Mouse (Mus musculus) CH12.LX (cell line): ENCODE data around the gene Ccdc114. TPM values are rescaled to one million over a fixed set of nuclear protein-coding genes. Genes with fewer than 3 reads are reported as not detected.

Experiments used
- DNase-seq: peaks from one replicate; pipeline ENCODE4 v3.0.0-alpha.2; 2013; ENCODE audit errors: extremely low read depth
- H3K27ac ChIP-seq: 2 replicates; pipeline ENCODE4 v1.5.1; 2012; ENCODE audit warnings: low read depth, mild to moderate bottlenecking, control low read depth, moderate library complexity; ENCODE audit not compliant: insufficient read depth
- H3K27me3 ChIP-seq: replicated peaks from 2 replicates; pipeline ENCODE3; 2012; ENCODE audit warnings: inconsistent platforms
- H3K36me3 ChIP-seq, 2 experiments: replicated peaks in 1 of 2; 2 replicates each; pipeline versions ENCODE3 to v1.6.1; 2012; ENCODE audit warnings: inconsistent platforms in 1 of 2, low read length in 1 of 2, mild to moderate bottlenecking in 1 of 2, mixed read lengths in 1 of 2, moderate library complexity in 1 of 2; ENCODE audit not compliant: control insufficient read depth in 1 of 2, insufficient read depth in 1 of 2
- H3K4me1 ChIP-seq, 2 experiments: 2 replicates each; pipeline ENCODE4 v1.6.1; 2012; ENCODE audit warnings: inconsistent platforms in 1 of 2, moderate library complexity in 1 of 2; ENCODE audit not compliant: insufficient read depth in 2 of 2, control insufficient read depth in 1 of 2
- H3K4me2 ChIP-seq: 2 replicates; pipeline ENCODE4 v1.6.1; 2012; ENCODE audit warnings: low read depth, mild to moderate bottlenecking, control low read depth; ENCODE audit not compliant: poor library complexity, insufficient read depth, severe bottlenecking
- H3K4me3 ChIP-seq, 3 experiments: fragments of 150-350 bp in 1 of 3; sonication (generic) in 1 of 3; replicated peaks in 1 of 3; 2 replicates each; pipeline versions ENCODE3 to v1.5.1; 2011 to 2012; ENCODE audit warnings: low read depth in 2 of 3, low read length in 2 of 3, mild to moderate bottlenecking in 2 of 3, moderate library complexity in 2 of 3, control low read depth in 1 of 3, improper control_type of control experiment in 1 of 3, inconsistent platforms in 1 of 3, mixed read lengths in 1 of 3; ENCODE audit not compliant: poor library complexity in 1 of 3
- H3K79me2 ChIP-seq: replicated peaks from 2 replicates; pipeline ENCODE4 v1.6.1; 2012; ENCODE audit warnings: mild to moderate bottlenecking, moderate library complexity; ENCODE audit not compliant: control insufficient read depth, poor library complexity, insufficient read depth, severe bottlenecking; ENCODE audit errors: extremely low read depth
- H3K9ac ChIP-seq: 2 replicates; pipeline ENCODE4 v1.6.1; 2012; ENCODE audit warnings: low read depth, mild to moderate bottlenecking, control low read depth, moderate library complexity; ENCODE audit not compliant: insufficient read depth
- H3K9me3 ChIP-seq: replicated peaks from 2 replicates; pipeline ENCODE3; 2012; ENCODE audit warnings: low read length, inconsistent platforms, mixed read lengths
- CHD1 ChIP-seq: IDR thresholded peaks from 2 replicates; pipeline ENCODE4 v1.6.1; 2012; ENCODE audit warnings: low read depth, low read length, improper control_type of control experiment, inconsistent platforms
- CTCF ChIP-seq, 2 experiments: IDR thresholded peaks in 1 of 2; conservative IDR thresholded peaks in 1 of 2; 2 replicates each; pipeline ENCODE4 v1.5.1; 2011 to 2012; ENCODE audit warnings: low read depth in 2 of 2, low read length in 2 of 2, improper control_type of control experiment in 1 of 2, inconsistent platforms in 1 of 2, mild to moderate bottlenecking in 1 of 2, moderate library complexity in 1 of 2
- JUND ChIP-seq: conservative IDR thresholded peaks from 2 replicates; pipeline ENCODE4 v1.6.1; 2011; ENCODE audit warnings: low read depth, low read length, improper control_type of control experiment
- KAT2A ChIP-seq: IDR thresholded peaks from 2 replicates; pipeline ENCODE4 v1.6.1; 2012; ENCODE audit warnings: low read length, improper control_type of control experiment, inconsistent platforms; ENCODE audit not compliant: insufficient replicate concordance
- MAFK ChIP-seq: IDR thresholded peaks from 2 replicates; pipeline ENCODE4 v1.6.1; 2011; ENCODE audit warnings: low read length, improper control_type of control experiment; ENCODE audit not compliant: insufficient replicate concordance
- MAX ChIP-seq: IDR thresholded peaks from 2 replicates; pipeline ENCODE4 v1.6.1; 2011; ENCODE audit warnings: low read length, improper control_type of control experiment
- MAZ ChIP-seq: IDR thresholded peaks from 2 replicates; pipeline ENCODE4 v1.6.1; 2012; ENCODE audit warnings: low read depth, mild to moderate bottlenecking, inconsistent platforms, low read length, improper control_type of control experiment, moderate library complexity
- MYC ChIP-seq: IDR thresholded peaks from 2 replicates; pipeline ENCODE4 v1.6.1; 2011; ENCODE audit warnings: low read depth, mild to moderate bottlenecking, improper control_type of control experiment, low read length
- POLR2A ChIP-seq: IDR thresholded peaks from 2 replicates; pipeline ENCODE4 v1.6.1; 2011; ENCODE audit warnings: low read depth, mild to moderate bottlenecking, improper control_type of control experiment, low read length
- POLR2AphosphoS2 ChIP-seq: IDR thresholded peaks from 2 replicates; pipeline ENCODE4 v1.6.1; 2011; ENCODE audit warnings: low read depth, low read length, improper control_type of control experiment
- RCOR1 ChIP-seq: conservative IDR thresholded peaks from 2 replicates; pipeline ENCODE4 v1.6.1; 2012; ENCODE audit warnings: low read depth, mild to moderate bottlenecking, inconsistent platforms, low read length, improper control_type of control experiment
- SIN3A ChIP-seq: IDR thresholded peaks from 2 replicates; pipeline ENCODE4 v1.6.1; 2012; ENCODE audit warnings: low read length, improper control_type of control experiment, inconsistent platforms
- SMC3 ChIP-seq: IDR thresholded peaks from 2 replicates; pipeline ENCODE4 v1.6.1; 2011; ENCODE audit warnings: low read depth, low read length, improper control_type of control experiment
- TBP ChIP-seq: conservative IDR thresholded peaks from 2 replicates; pipeline ENCODE4 v1.6.1; 2011; ENCODE audit warnings: low read depth, low read length, improper control_type of control experiment
- TCF12 ChIP-seq: IDR thresholded peaks from 2 replicates; pipeline ENCODE4 v1.6.1; 2014; ENCODE audit warnings: low read depth, mild to moderate bottlenecking, inconsistent platforms, low read length, improper control_type of control experiment
- USF1 ChIP-seq: IDR thresholded peaks from 2 replicates; pipeline ENCODE4 v1.6.1; 2014; ENCODE audit warnings: low read depth, mild to moderate bottlenecking, inconsistent platforms, low read length, improper control_type of control experiment
- USF2 ChIP-seq: conservative IDR thresholded peaks from 2 replicates; pipeline ENCODE4 v1.6.1; 2011; ENCODE audit warnings: low read depth, low read length, improper control_type of control experiment
- ZKSCAN1 ChIP-seq: IDR thresholded peaks from 2 replicates; pipeline ENCODE4 v1.6.1; 2012; ENCODE audit warnings: low read depth, inconsistent platforms, low read length, improper control_type of control experiment, borderline replicate concordance
- ZMIZ1 ChIP-seq: IDR thresholded peaks from 2 replicates; pipeline ENCODE4 v1.6.1; 2012; ENCODE audit warnings: low read depth, mild to moderate bottlenecking, inconsistent platforms, low read length, improper control_type of control experiment
- ZNF384 ChIP-seq: IDR thresholded peaks from 2 replicates; pipeline ENCODE4 v1.6.1; 2012; ENCODE audit warnings: low read depth, low read length, improper control_type of control experiment, inconsistent platforms
- dilution Hi-C: fragments of 300-500 bp; cut with MboI; formaldehyde crosslinking; loops from 2 replicates; pipeline ENCODE4 v1.14.3; 2020; ENCODE audit warnings: low sequenced_read_pairs; ENCODE audit not compliant: extremely low pct_unique_long_range_greater_than_20kb, extremely low pct_ligation_motif_present
- in situ Hi-C: fragments of 300-500 bp; cut with MboI; formaldehyde crosslinking; loops from 3 replicates; pipeline ENCODE4 v1.14.3; 2019; ENCODE audit warnings: low sequenced_read_pairs, low pct_ligation_motif_present, low pct_unique_long_range_greater_than_20kb, mixed read lengths
- polyA plus RNA-seq: library from polyadenylated mRNA; unstranded; fragments of >175 nt; gene quantifications from 2 replicates; pipeline ENCODE4 v1.2.1, GENCODE M21; 2012; ENCODE audit warnings: low read depth; ENCODE audit not compliant: insufficient read length
- total RNA-seq, 2 experiments: library from RNA; depleted of rRNA; stranded (reverse); fragments of 300-350 nt in 1 of 2; fragments of >200 nt in 1 of 2; gene quantifications; 2 replicates each; pipeline ENCODE4 v1.2.3; 2012 to 2014

Gene Ccdc114
- total and polyA plus RNA-seq, 3 experiments: 0.11 TPM; not detected in 2

DNA sequence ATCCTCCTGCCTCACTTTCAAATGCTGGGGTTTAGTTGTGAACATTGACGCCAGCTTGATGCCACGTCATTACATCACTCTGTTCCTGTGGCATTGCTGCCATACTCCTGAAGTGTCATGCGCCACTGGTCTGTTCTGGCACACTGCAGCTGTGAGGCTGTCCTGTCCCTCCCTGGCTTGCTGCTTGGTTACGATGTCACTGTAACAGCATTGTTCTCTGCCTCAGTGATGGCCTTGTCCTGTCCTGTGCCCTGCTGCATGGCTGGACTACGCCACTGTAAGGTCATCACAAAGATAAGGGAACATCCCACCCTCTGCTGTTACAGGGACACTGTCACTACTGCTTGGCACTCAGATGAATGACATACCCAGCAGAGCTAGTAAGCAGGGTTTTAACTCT, 57.7 kb downstream of the Ccdc114 start:
- Histone ChIP-seq H3K36me3 (peaks cover 0 to 7% of the 10 kb centered on the region in 2 experiments), H3K27ac (no peak overlapping the region), H3K9me3 (no peaks in the 10 kb centered on the region), H3K4me3 (no peak overlapping the region), H3K79me2 (no peaks in the 10 kb centered on the region), H3K4me1 (peaks cover 0 to 6% of the 10 kb centered on the region in 2 experiments; a peak in 1 of 4 replicates), H3K9ac (no peak overlapping the region), H3K27me3 (no peaks in the 10 kb centered on the region), H3K4me2 (no peak overlapping the region)
- in situ Hi-C loops (no loop called here), dilution Hi-C loops (no loop called here)
- no peak for TF ChIP-seq JUND
- TF ChIP-seq CTCF (conservative IDR thresholded peaks at IDR 0.05 in 1 of 2, IDR thresholded peaks at IDR 0.05 in 1 of 2; ENCODE audit: low read depth in 2 of 2, low read length in 2 of 2): no peak
- TF ChIP-seq POLR2AphosphoS2: no peak
- no peak for TF ChIP-seq SIN3A
- TF ChIP-seq KAT2A: no peak
- no peak for TF ChIP-seq MAFK
- TF ChIP-seq USF2: no peak
- no peak for TF ChIP-seq ZKSCAN1
- no peak for TF ChIP-seq TBP
- no peak for TF ChIP-seq SMC3
- TF ChIP-seq POLR2A: no peak
- TF ChIP-seq ZMIZ1: no peak
- DNase-seq: no peak

DNA sequence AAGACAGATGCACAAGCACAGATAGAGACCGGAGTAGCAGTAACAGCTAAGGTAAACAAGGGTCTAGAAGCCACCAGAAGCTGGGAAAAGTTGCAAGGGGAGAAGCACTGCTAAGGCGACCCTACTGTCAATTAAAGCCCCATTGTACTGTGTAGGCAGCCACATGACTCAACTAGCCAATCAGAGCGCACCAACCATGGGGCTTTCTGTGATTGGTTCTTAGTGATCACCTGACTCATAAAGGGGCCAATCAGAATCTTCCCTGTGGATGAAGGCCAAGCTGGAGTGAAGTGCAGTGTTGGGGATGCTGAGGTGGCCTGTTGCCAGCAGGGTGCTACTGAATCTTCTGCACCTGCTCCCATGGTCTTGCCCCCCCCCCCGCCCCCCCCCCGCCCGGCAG, 63.0 kb downstream of the Ccdc114 start:
- DNase-seq: peak; percentile 38
- in situ Hi-C loops: no loop called here

DNA sequence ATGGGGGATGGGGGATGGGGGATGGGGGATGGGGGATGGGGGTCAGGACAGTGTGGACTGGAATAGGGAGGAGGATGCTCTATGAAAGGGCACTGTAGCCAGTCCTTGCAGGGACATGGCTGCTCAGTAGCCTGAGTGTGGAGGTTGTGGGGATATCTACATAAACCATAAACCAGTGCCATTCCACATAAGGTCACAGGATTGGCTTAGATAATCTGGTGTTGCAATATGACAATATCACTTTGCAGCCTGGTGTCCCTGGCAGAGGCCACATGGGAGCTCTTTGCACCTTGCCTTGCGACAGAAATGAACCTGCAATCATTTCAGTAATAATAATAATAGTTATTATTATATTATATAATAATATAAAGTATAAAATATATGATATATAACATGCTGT, 64.5 kb downstream of the Ccdc114 start:
- in situ Hi-C loops: no loop called here
- Histone ChIP-seq H3K4me1 (peaks cover 0 to 1% of the 10 kb centered on the region in 2 experiments; a peak in 1 of 4 replicates), H3K4me2 (no peak overlapping the region), H3K79me2 (no peaks in the 10 kb centered on the region), H3K9me3 (no peaks in the 10 kb centered on the region), H3K9ac (no peak overlapping the region), H3K27me3 (no peaks in the 10 kb centered on the region), H3K36me3 (no peaks in the 10 kb centered on the region), H3K27ac (no peak overlapping the region), H3K4me3 (no peak overlapping the region)
- TF ChIP-seq RCOR1: no peak
- no peak for TF ChIP-seq USF1
- TF ChIP-seq SIN3A: no peak
- no peak for TF ChIP-seq MYC
- no peak for TF ChIP-seq MAFK
- TF ChIP-seq POLR2A: no peak
- TF ChIP-seq ZNF384: no peak
- no peak for TF ChIP-seq MAX
- TF ChIP-seq TBP: no peak
- no peak for TF ChIP-seq MAZ
- TF ChIP-seq TCF12: no peak
- DNase-seq: no peak
- dilution Hi-C loops: no loop called here

More for the DNA sequence above, 63.0 kb downstream of the Ccdc114 start:
- dilution Hi-C loops: no loop called here
- Histone ChIP-seq H3K4me3 (no peak overlapping the region), H3K9ac (no peak overlapping the region), H3K4me2 (no peak overlapping the region), H3K9me3 (no peaks in the 10 kb centered on the region), H3K27me3 (no peaks in the 10 kb centered on the region), H3K4me1 (peaks cover 0 to 6% of the 10 kb centered on the region in 2 experiments; a peak in 1 of 4 replicates), H3K27ac (no peak overlapping the region), H3K36me3 (no peaks in the 10 kb centered on the region), H3K79me2 (no peaks in the 10 kb centered on the region)
- TF ChIP-seq MAX (0 out of 2 replicates have a peak, but pooled peaks have one; percentile 28), CHD1 (no peak), USF2 (peak; percentile 78), USF1 (peak; percentile 77)
